Mouse (Mus musculus) embryonic facial prominence, embryonic 13.5 days (tissue): ENCODE data around the gene Syne2. TPM values are rescaled to one million over a fixed set of nuclear protein-coding genes. Genes with fewer than 3 reads are reported as not detected.

Experiments used
- ATAC-seq: fragments of 200-750 bp; cut with Nextera tagmentation; 2 replicates; pipeline ENCODE4 v1.8.0; 2017; ENCODE audit warnings: low read depth; ENCODE audit not compliant: insufficient number of reproducible peaks, insufficient read depth, low FRiP score, low TSS enrichment
- H3K27ac ChIP-seq: fragments of 300-500 bp; sonication (generic); 2 replicates; pipeline ENCODE4 v1.5.1; 2015; ENCODE audit warnings: moderate library complexity, mild to moderate bottlenecking, inconsistent platforms
- H3K27me3 ChIP-seq: fragments of 300-500 bp; sonication (generic); 2 replicates; pipeline ENCODE4 v1.6.1; 2015; ENCODE audit warnings: mild to moderate bottlenecking, inconsistent platforms
- H3K36me3 ChIP-seq: fragments of 300-500 bp; sonication (generic); 2 replicates; pipeline ENCODE4 v1.6.1; 2015; ENCODE audit warnings: mild to moderate bottlenecking, inconsistent platforms
- H3K4me1 ChIP-seq: fragments of 300-500 bp; sonication (generic); 2 replicates; pipeline ENCODE4 v1.6.1; 2015; ENCODE audit warnings: inconsistent platforms
- H3K4me2 ChIP-seq: fragments of 300-500 bp; sonication (generic); 2 replicates; pipeline ENCODE4 v1.6.1; 2015; ENCODE audit warnings: moderate library complexity, mild to moderate bottlenecking, inconsistent platforms
- H3K4me3 ChIP-seq: fragments of 300-500 bp; sonication (generic); 2 replicates; pipeline ENCODE4 v1.5.1; 2015; ENCODE audit warnings: mild to moderate bottlenecking, inconsistent platforms
- H3K9ac ChIP-seq: fragments of 300-500 bp; sonication (generic); 2 replicates; pipeline ENCODE4 v1.6.1; 2015; ENCODE audit warnings: mild to moderate bottlenecking, inconsistent platforms
- H3K9me3 ChIP-seq: fragments of 300-500 bp; sonication (generic); 2 replicates; pipeline ENCODE4 v1.6.1; 2016; ENCODE audit warnings: inconsistent platforms
- WGBS: fragments of 180-500 bp; shearing (Covaris S2); methylation state at CpG from one replicate; pipeline ENCODE4 v1.1.7; 2015; ENCODE audit warnings: mixed read lengths; 5-methylcytosine and 5-hydroxymethylcytosine counted together
- polyA plus RNA-seq: library from polyadenylated mRNA; unstranded; fragments of >200 nt; fragmentation: Nextera tagmentation; extraction: Ambion mirVana; gene quantifications from 2 replicates; pipeline ENCODE4 v1.2.1, GENCODE M21; 2015

Syne2 gene
- polyA plus RNA-seq, 1 experiment from 2014 or later: 67.0 TPM

- Histone ChIP-seq H3K4me2 (no peak overlapping the region), H3K36me3 (peaks cover 76% of the 10 kb centered on the region), H3K9me3 (no peaks in the 10 kb centered on the region), H3K4me3 (no peak overlapping the region), H3K27ac (no peak overlapping the region), H3K27me3 (no peaks in the 10 kb centered on the region), H3K4me1 (peaks cover 18% of the 10 kb centered on the region), H3K9ac (no peak overlapping the region)
- 89% methylated on average over 11 of the region's 11 CpGs for WGBS
- ATAC-seq: no peak
Measured at GRCm38 (mm10) chr12:76092789-76093466, 275.0 kb downstream of the Syne2 start.

GRCm38 (mm10) chr12:76093613-76094588 lies 276.0 kb downstream of the Syne2 start:
- peaks cover 77% of the 10 kb centered on the region for H3K36me3 ChIP-seq
- 88% methylated on average over 15 of the region's 15 CpGs for WGBS
- H3K27me3 ChIP-seq: no peaks in the 10 kb centered on the region
- H3K9me3 ChIP-seq: no peaks in the 10 kb centered on the region
- H3K4me3 ChIP-seq: no peak overlapping the region
- H3K27ac ChIP-seq: no peak overlapping the region
- no peak for ATAC-seq
- H3K9ac ChIP-seq: no peak overlapping the region
- no peak overlapping the region for H3K4me2 ChIP-seq
- H3K4me1 ChIP-seq: peaks cover 18% of the 10 kb centered on the region

- no peaks in the 10 kb centered on the region for H3K27me3 ChIP-seq
- H3K36me3 ChIP-seq: peaks cover 83% of the 10 kb centered on the region
- no peaks in the 10 kb centered on the region for H3K9me3 ChIP-seq
- no peak overlapping the region for H3K4me2 ChIP-seq
- no peak overlapping the region for H3K9ac ChIP-seq
- peaks cover 18% of the 10 kb centered on the region for H3K4me1 ChIP-seq
- WGBS: 43% methylated on average over 30 of the region's 30 CpGs
- H3K4me3 ChIP-seq: no peak overlapping the region
- H3K27ac ChIP-seq: 0 out of 2 replicates have a peak overlapping the region, but pooled peaks have one; percentile 8
- ATAC-seq: 0 out of 2 replicates have a peak, but pooled peaks have one; percentile 29
Measured at GRCm38 (mm10) chr12:76095117-76096035, 277.4 kb downstream of the Syne2 start.

- H3K27ac ChIP-seq: no peak overlapping the region
- H3K9me3 ChIP-seq: no peaks in the 10 kb centered on the region
- 94% methylated on average over 12 of the region's 12 CpGs for WGBS
- no peak overlapping the region for H3K4me2 ChIP-seq
- no peaks in the 10 kb centered on the region for H3K27me3 ChIP-seq
- H3K36me3 ChIP-seq: peaks cover 94% of the 10 kb centered on the region
- no peak overlapping the region for H3K9ac ChIP-seq
- ATAC-seq: no peak
- H3K4me3 ChIP-seq: no peak overlapping the region
- no peaks in the 10 kb centered on the region for H3K4me1 ChIP-seq
Measured at GRCm38 (mm10) chr12:76102621-76103020, 284.7 kb downstream of the Syne2 start.

- WGBS: 92% methylated on average over 20 of the region's 20 CpGs
- no peaks in the 10 kb centered on the region for H3K4me1 ChIP-seq
- H3K9me3 ChIP-seq: no peaks in the 10 kb centered on the region
- peaks cover 94% of the 10 kb centered on the region for H3K36me3 ChIP-seq
- no peak for ATAC-seq
- H3K27me3 ChIP-seq: no peaks in the 10 kb centered on the region
- H3K27ac ChIP-seq: no peak overlapping the region
- no peak overlapping the region for H3K4me2 ChIP-seq
- H3K4me3 ChIP-seq: no peak overlapping the region
- no peak overlapping the region for H3K9ac ChIP-seq
Measured at GRCm38 (mm10) chr12:76104596-76105351, 286.8 kb downstream of the Syne2 start.

- no peak overlapping the region for H3K27ac ChIP-seq
- H3K9me3 ChIP-seq: no peaks in the 10 kb centered on the region
- no peak overlapping the region for H3K9ac ChIP-seq
- H3K27me3 ChIP-seq: no peaks in the 10 kb centered on the region
- H3K4me3 ChIP-seq: no peak overlapping the region
- H3K4me2 ChIP-seq: no peak overlapping the region
- H3K4me1 ChIP-seq: 0 out of 2 replicates have a peak, but pooled peaks cover 3% of the 10 kb centered on the region
- ATAC-seq: no peak
- H3K36me3 ChIP-seq: peaks cover 65% of the 10 kb centered on the region
- 90% methylated on average over 15 of the region's 15 CpGs for WGBS
Measured at GRCm38 (mm10) chr12:76109646-76110405, 291.9 kb downstream of the Syne2 start.

GRCm38 (mm10) chr12:76111046-76111445 lies 293.1 kb downstream of the Syne2 start:
- Histone ChIP-seq H3K9me3 (no peaks in the 10 kb centered on the region), H3K4me1 (0 out of 2 replicates have a peak, but pooled peaks cover 3% of the 10 kb centered on the region), H3K27ac (no peak overlapping the region), H3K36me3 (peaks cover 53% of the 10 kb centered on the region), H3K27me3 (no peaks in the 10 kb centered on the region), H3K4me3 (no peak overlapping the region), H3K9ac (no peak overlapping the region), H3K4me2 (no peak overlapping the region)
- no peak for ATAC-seq
- 86% methylated on average over 3 of the region's 3 CpGs for WGBS

GRCm38 (mm10) chr12:76116577-76116976 lies 298.6 kb downstream of the Syne2 start:
- Histone ChIP-seq H3K9ac (no peak overlapping the region), H3K36me3 (peaks cover 7% of the 10 kb centered on the region), H3K9me3 (no peaks in the 10 kb centered on the region), H3K27me3 (no peaks in the 10 kb centered on the region), H3K27ac (no peak overlapping the region), H3K4me2 (no peak overlapping the region), H3K4me1 (no peaks in the 10 kb centered on the region), H3K4me3 (no peak overlapping the region)
- ATAC-seq: no peak
- 64% methylated on average over 4 of the region's 4 CpGs for WGBS

- no peak overlapping the region for H3K27ac ChIP-seq
- H3K4me1 ChIP-seq: no peaks in the 10 kb centered on the region
- no peak overlapping the region for H3K4me3 ChIP-seq
- no peak for ATAC-seq
- no peaks in the 10 kb centered on the region for H3K9me3 ChIP-seq
- WGBS: 72% methylated on average over 4 of the region's 4 CpGs
- H3K9ac ChIP-seq: no peak overlapping the region
- no peaks in the 10 kb centered on the region for H3K27me3 ChIP-seq
- no peak overlapping the region for H3K4me2 ChIP-seq
- no peaks in the 10 kb centered on the region for H3K36me3 ChIP-seq
Measured at GRCm38 (mm10) chr12:76117632-76118153, 299.8 kb downstream of the Syne2 start.

GRCm38 (mm10) chr12:76123223-76123622 lies 305.3 kb downstream of the Syne2 start:
- Histone ChIP-seq H3K36me3 (no peaks in the 10 kb centered on the region), H3K9me3 (no peaks in the 10 kb centered on the region), H3K27ac (no peak overlapping the region), H3K27me3 (no peaks in the 10 kb centered on the region), H3K4me3 (no peak overlapping the region), H3K9ac (no peak overlapping the region), H3K4me1 (no peaks in the 10 kb centered on the region), H3K4me2 (no peak overlapping the region)
- 85% methylated on average over 6 of the region's 6 CpGs for WGBS
- ATAC-seq: no peak
